Mouse (Mus musculus) limb, embryonic 14.5 days (tissue): ENCODE data around the gene Mettl8. TPM values are rescaled to one million over a fixed set of nuclear protein-coding genes. Genes with fewer than 3 reads are reported as not detected.

Experiments
- ATAC-seq: fragments of 200-750 bp; cut with Nextera tagmentation; 2 replicates; pipeline ENCODE4 v1.8.0; 2017; ENCODE audit warnings: low read depth, moderate number of reproducible peaks, moderate TSS enrichment; ENCODE audit not compliant: low FRiP score
- DNase-seq: peaks from one replicate; pipeline ENCODE4 v3.0.0-alpha.2; 2015; ENCODE audit warnings: low spot score
- H3K27ac ChIP-seq: fragments of 300-500 bp; sonication (generic); replicated peaks from 2 replicates; pipeline ENCODE4 v1.5.1; 2014; ENCODE audit warnings: low read depth, mild to moderate bottlenecking, low read length, moderate library complexity, mixed read lengths
- H3K27me3 ChIP-seq: fragments of 300-500 bp; sonication (generic); 2 replicates; pipeline ENCODE4 v1.6.1; 2014; ENCODE audit warnings: low read length, mixed read lengths; ENCODE audit not compliant: control insufficient read depth, insufficient read depth
- H3K36me3 ChIP-seq: fragments of 300-500 bp; sonication (generic); 2 replicates; pipeline ENCODE4 v1.6.1; 2014; ENCODE audit warnings: mild to moderate bottlenecking, low read length, moderate library complexity, mixed read lengths; ENCODE audit not compliant: control insufficient read depth, insufficient read depth
- H3K4me1 ChIP-seq: fragments of 300-500 bp; sonication (generic); 2 replicates; pipeline ENCODE4 v1.6.1; 2014; ENCODE audit warnings: antibody characterized with exemption, low read length, mixed read lengths; ENCODE audit not compliant: control insufficient read depth, insufficient read depth
- H3K4me2 ChIP-seq: fragments of 300-500 bp; sonication (generic); replicated peaks from 2 replicates; pipeline ENCODE4 v1.6.1; 2014; ENCODE audit warnings: low read depth, mild to moderate bottlenecking, low read length, moderate library complexity; ENCODE audit not compliant: severe bottlenecking
- H3K4me3 ChIP-seq: fragments of 300-500 bp; sonication (generic); replicated peaks from 2 replicates; pipeline ENCODE4 v1.5.1; 2014; ENCODE audit warnings: low read length
- H3K9ac ChIP-seq: fragments of 300-500 bp; sonication (generic); 2 replicates; pipeline ENCODE4 v1.6.1; 2014; ENCODE audit warnings: mild to moderate bottlenecking, low read depth, low read length, moderate library complexity; ENCODE audit not compliant: severe bottlenecking
- H3K9me3 ChIP-seq: fragments of 300-500 bp; sonication (generic); 2 replicates; pipeline ENCODE4 v1.6.1; 2016; ENCODE audit warnings: low read length; ENCODE audit not compliant: control insufficient read depth
- POLR2A ChIP-seq: fragments of 200-500 bp; IDR thresholded peaks from 2 replicates; pipeline ENCODE4 v1.8.0; 2012; ENCODE audit warnings: inconsistent platforms, mild to moderate bottlenecking, moderate library complexity, borderline replicate concordance; ENCODE audit not compliant: insufficient read depth, insufficient read length; ENCODE audit errors: extremely low read depth
- WGBS: fragments of 180-500 bp; shearing (Covaris S2); extraction: QIAGEN DNeasy Blood & Tissue Kit; methylation state at CpG from one replicate; pipeline ENCODE4 v1.1.7; 2014; 5-methylcytosine and 5-hydroxymethylcytosine counted together
- polyA plus RNA-seq, 2 experiments: library from polyadenylated mRNA; depleted of rRNA in 1 of 2; stranded (reverse) in 1 of 2; unstranded in 1 of 2; fragments of >200 nt; fragmentation: Nextera tagmentation in 1 of 2; extraction: Ambion mirVana in 1 of 2; gene quantifications; 2 replicates each; pipeline versions ENCODE4 v1.2.1 to v1.2.3; 2012 to 2014

Gene Mettl8
- polyA plus RNA-seq, 2 experiments: 13.6 to 14.8 TPM

DNA sequence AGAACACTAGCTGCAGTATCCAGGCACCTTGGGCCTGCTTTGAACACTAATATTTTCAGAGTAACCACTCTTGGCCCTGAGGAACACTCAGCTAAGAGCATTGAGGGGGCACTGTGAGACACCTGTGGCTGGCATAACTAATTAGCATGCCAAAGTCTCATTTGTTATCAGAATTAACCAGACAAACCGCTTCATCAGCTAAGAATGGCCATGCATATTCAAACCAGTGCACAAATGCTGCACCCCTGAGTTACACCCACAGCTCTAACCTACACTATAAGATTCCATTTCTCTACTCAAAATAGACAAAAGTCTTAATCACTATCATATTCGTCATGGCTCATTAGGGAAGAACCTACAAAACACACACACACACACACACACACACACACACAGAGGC lies 103.4 kb downstream of the Mettl8 start:
- Histone ChIP-seq H3K9ac (no peak overlapping the region), H3K4me3 (no peak overlapping the region), H3K9me3 (no peaks in the 10 kb centered on the region), H3K27ac (no peak overlapping the region), H3K4me2 (no peak overlapping the region), H3K36me3 (no peaks in the 10 kb centered on the region), H3K4me1 (no peaks in the 10 kb centered on the region), H3K27me3 (no peaks in the 10 kb centered on the region)
- DNase-seq (no peak), ATAC-seq (no peak)
- TF ChIP-seq POLR2A: no peak
- WGBS: 90% methylated on average over 2 of the region's 2 CpGs

GRCm38 (mm10) chr2:70944511-70945305 lies 110.7 kb downstream of the Mettl8 start:
- ATAC-seq (no peak), DNase-seq (no peak)
- no peaks in the 10 kb centered on the region for H3K27me3 ChIP-seq
- no peak overlapping the region for H3K9ac ChIP-seq
- H3K4me3 ChIP-seq: no peak overlapping the region
- TF ChIP-seq POLR2A: no peak
- 85% methylated on average over 8 of the region's 8 CpGs for WGBS
- H3K9me3 ChIP-seq: no peaks in the 10 kb centered on the region
- H3K4me1 ChIP-seq: no peaks in the 10 kb centered on the region
- H3K27ac ChIP-seq: no peak overlapping the region
- H3K36me3 ChIP-seq: no peaks in the 10 kb centered on the region
- no peak overlapping the region for H3K4me2 ChIP-seq

GRCm38 (mm10) chr2:70940826-70941225 lies 114.6 kb downstream of the Mettl8 start:
- TF ChIP-seq POLR2A: no peak
- H3K27ac ChIP-seq: no peak overlapping the region
- DNase-seq (no peak), ATAC-seq (no peak)
- no peak overlapping the region for H3K4me2 ChIP-seq
- H3K36me3 ChIP-seq: no peaks in the 10 kb centered on the region
- H3K4me3 ChIP-seq: no peak overlapping the region
- no peak overlapping the region for H3K9ac ChIP-seq
- H3K9me3 ChIP-seq: no peaks in the 10 kb centered on the region
- WGBS: 58% methylated on average over 14 of the region's 14 CpGs
- H3K27me3 ChIP-seq: no peaks in the 10 kb centered on the region
- H3K4me1 ChIP-seq: no peaks in the 10 kb centered on the region

DNA sequence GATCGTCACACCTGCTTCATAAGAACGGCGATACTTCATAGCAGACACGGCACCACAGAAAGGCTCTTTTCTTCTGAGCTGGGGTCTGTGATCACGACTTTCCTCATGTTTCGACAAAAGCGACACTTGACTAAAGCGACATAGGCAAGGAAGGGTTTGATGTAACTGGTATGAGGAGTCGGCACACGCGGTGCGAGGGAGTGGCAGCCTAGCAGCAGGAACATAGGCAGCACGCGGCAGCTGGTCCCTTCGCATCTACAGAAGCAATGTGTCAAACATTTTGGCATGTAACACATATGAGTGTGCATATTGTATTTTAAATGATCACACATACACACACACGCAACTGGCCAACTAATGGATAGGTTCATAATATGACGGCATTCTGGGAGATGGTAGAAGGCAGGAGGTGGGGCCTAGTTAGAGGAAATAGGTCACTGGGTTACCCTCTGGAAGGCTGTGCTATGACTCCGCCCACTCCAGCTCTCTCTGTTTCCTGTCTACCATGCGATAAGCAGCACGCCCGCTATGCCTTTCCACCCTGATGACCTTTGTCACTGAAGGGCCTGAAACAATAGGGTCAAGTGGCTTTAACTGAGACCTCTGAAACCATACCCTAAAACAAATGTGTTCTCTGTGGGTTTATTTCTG lies 116.4 kb downstream of the Mettl8 start:
- no peak overlapping the region for H3K4me2 ChIP-seq
- DNase-seq: no peak
- H3K27me3 ChIP-seq: no peaks in the 10 kb centered on the region
- no peaks in the 10 kb centered on the region for H3K36me3 ChIP-seq
- no peaks in the 10 kb centered on the region for H3K4me1 ChIP-seq
- no peak overlapping the region for H3K4me3 ChIP-seq
- no peak for ATAC-seq
- no peak overlapping the region for H3K27ac ChIP-seq
- no peaks in the 10 kb centered on the region for H3K9me3 ChIP-seq
- no peak overlapping the region for H3K9ac ChIP-seq
- WGBS: 84% methylated on average over 21 of the region's 21 CpGs
- TF ChIP-seq POLR2A: no peak

- WGBS: 79% methylated on average over 8 of the region's 8 CpGs
- Histone ChIP-seq H3K9ac (no peak overlapping the region), H3K9me3 (no peaks in the 10 kb centered on the region), H3K4me2 (no peak overlapping the region), H3K4me3 (no peak overlapping the region), H3K36me3 (no peaks in the 10 kb centered on the region), H3K27me3 (no peaks in the 10 kb centered on the region), H3K4me1 (no peaks in the 10 kb centered on the region), H3K27ac (no peak overlapping the region)
- TF ChIP-seq POLR2A: no peak
- DNase-seq (no peak), ATAC-seq (no peak)
These were observed 120.6 kb downstream of the Mettl8 start for GRCm38 (mm10) chr2:70934772-70935171.
